Mouse (Mus musculus) telencephalon, adult 2 months (tissue): Measurements from ENCODE around the gene Mfsd4a.

Source experiments
- DNase-seq: peaks from one replicate; pipeline ENCODE4 v3.0.0-alpha.2; 2011; ENCODE audit warnings: low read depth, low spot score

Gene Mfsd4a

GRCm38 (mm10) chr1:131990083-131990760 is 77.6 kb downstream of the Mfsd4a start:
- no peak for DNase-seq

- DNase-seq: no peak
These were observed 78.4 kb downstream of the Mfsd4a start for GRCm38 (mm10) chr1:131989476-131989875.

- no peak for DNase-seq
These were observed 80.4 kb downstream of the Mfsd4a start for GRCm38 (mm10) chr1:131987432-131987831.

GRCm38 (mm10) chr1:131983806-131984205 is 84.1 kb downstream of the Mfsd4a start:
- DNase-seq: no peak

GRCm38 (mm10) chr1:131982907-131983306 is 85.0 kb downstream of the Mfsd4a start:
- peak; percentile 17 for DNase-seq

- DNase-seq: no peak
These were observed 86.4 kb downstream of the Mfsd4a start for GRCm38 (mm10) chr1:131981378-131982013.

- no peak for DNase-seq
These were observed 87.4 kb downstream of the Mfsd4a start for GRCm38 (mm10) chr1:131980471-131980870.

GRCm38 (mm10) chr1:131976886-131977285 is 91.0 kb downstream of the Mfsd4a start:
- no peak for DNase-seq

- no peak for DNase-seq
These were observed 93.9 kb downstream of the Mfsd4a start for GRCm38 (mm10) chr1:131973991-131974390.
